Mouse (Mus musculus) ES-CJ7 (cell line): ENCODE measurements around the gene Thsd4.

Experiments
- DNase-seq: peaks from one replicate; pipeline ENCODE4 v3.0.0; 2011; ENCODE audit warnings: low read depth, low spot score

The Thsd4 gene

GRCm38 (mm10) chr9:60082107-60082581 lies 439.7 kb downstream of the Thsd4 start:
- peak; percentile 35 for DNase-seq

- no peak for DNase-seq
Measured at GRCm38 (mm10) chr9:60077761-60078160, 444.1 kb downstream of the Thsd4 start.

DNA sequence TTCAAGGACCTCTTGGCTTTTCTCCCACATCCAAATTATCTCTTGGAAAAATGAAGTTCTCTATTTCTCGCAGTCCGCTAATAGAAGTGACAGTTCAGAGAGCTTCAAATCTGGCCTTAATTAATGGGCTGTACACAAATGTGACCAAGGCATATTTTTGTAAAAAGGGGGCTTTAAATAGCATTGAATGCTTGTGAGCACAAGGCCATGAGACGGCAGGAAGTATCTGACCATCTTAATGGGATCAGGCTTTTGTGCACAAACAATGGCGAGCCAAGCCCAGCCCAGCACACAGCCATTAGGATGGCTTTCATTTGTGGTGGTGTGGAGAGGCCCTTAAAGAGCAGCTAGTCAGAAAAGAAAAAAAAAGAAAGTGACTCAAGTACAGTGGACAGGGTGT lies 445.4 kb downstream of the Thsd4 start:
- no peak for DNase-seq

DNA sequence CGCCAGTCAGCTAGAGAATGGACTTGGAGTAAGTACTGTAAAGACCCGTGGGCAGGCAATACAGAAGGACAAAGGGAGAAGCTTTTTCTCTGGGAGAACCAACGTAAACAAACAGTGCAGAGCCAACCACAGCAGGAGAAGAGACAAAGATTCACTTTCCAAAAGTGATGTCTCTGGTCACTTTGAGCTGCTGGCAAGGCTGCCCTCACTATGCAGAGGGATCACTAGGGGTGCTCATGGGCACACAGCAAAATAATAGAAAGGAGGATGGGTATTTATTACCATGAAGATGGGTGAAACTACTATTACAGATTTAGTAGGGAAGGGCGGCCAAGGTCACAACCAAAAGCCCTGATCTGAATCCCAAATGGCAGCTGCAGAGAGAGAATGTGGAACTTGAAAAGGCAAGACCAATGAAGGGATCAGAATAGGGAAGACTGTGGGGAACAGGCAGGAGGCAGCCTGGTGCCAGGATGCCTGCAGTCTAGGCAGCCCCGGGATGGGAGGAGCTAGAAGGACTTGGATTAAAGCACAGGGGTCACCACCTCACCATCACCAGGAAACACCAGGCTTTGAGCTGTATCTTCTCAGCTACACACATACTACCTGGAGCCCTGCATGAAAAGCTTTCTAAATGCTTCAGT lies 450.1 kb downstream of the Thsd4 start:
- DNase-seq: no peak

- no peak for DNase-seq
Measured at GRCm38 (mm10) chr9:60067241-60067640, 454.6 kb downstream of the Thsd4 start.

DNA sequence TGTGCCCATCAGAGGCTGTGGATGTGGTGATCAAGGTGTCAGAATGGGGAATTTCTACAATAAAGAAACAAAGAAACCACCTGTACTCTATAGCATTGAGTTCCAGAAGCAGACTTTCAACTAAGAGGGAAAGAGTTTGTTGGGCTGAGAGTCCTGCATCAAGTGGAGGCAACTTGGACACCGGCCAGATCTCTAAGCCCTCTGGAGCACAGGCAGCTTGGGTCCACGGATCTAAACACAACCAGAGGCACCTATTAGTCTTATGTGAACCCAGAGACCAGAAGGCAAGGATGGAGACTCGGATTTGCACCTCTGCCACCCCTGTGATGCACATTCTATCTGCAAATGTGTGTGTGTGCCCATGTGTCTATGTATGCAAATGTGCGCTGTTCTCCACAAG lies 456.7 kb downstream of the Thsd4 start:
- no peak for DNase-seq

GRCm38 (mm10) chr9:60063191-60063720 lies 458.6 kb downstream of the Thsd4 start:
- no peak for DNase-seq

DNA sequence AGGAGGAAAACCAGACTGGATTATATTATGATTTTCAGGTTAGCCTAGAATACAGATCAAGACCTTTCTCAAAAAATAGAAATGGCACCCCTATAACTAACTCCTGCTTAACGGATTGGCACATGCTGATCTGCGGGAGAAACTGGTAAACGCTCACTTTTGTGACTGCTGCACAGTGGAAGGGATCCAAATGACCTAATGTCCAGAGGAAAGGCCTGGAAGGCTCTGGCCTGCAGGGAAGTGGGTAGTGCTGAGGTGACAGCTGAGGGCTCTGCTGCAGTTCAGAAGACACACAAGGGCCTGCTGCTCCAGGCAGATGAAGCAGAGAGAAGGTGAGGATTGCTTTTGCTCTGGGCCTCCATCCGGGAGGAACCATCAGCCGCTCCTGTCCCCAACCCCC lies 465.7 kb downstream of the Thsd4 start:
- DNase-seq: no peak

DNA sequence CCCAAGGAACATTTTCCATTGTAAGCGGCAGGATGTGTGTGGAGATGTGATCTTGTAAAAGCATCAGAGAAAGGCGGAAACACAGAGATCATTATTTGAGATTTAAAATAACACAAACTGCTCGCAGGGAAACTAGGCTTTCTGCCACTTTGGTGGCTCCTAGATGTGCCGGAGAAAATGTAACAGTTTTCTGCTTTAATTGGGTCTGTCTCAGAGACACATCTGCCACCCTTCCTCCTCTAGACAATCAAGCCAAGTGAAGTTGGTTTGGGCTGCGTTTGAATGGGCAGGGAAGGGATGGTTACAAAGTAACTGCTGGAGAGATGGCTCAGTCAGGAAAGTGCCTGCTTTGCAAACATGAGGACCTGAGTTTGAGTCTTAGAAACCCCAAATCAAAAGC lies 466.9 kb downstream of the Thsd4 start:
- DNase-seq: no peak

DNA sequence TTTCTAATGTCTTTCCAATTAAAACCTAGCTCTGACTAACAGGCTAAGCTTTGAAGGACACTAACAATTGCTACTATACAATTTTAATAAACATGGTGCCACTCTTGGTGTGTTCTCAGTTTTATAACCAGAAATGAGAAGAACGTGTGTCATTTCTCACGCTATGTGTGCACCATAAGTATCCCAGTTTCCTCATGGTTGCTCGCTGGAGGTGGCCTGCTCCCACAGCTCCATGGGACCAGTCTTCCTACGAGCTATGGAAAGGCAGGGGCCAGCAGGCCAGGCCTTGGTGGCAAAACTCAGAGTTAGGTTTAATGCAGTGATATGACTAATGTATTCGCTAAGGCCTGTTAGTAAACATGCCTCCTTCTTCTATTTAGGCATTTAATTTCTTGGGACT lies 468.7 kb downstream of the Thsd4 start:
- DNase-seq: no peak

DNA sequence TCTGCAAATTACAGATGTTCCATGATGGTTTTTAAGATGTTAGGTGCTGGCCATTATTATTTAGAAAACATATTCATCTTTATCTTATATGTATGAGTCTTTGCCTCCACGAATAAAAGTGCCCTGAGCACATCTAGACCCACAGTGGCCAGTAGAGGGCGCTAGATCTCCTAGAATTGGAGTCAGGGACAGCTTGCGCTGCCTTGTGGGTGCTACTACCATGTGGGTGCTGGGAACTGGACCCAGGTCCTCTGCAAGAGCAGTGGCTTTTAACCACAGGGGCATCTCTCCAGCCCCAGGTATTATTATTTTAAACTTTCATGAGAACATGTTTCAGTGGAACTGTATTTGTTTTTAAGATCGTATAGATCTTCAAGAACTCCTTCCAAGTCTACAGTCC lies 469.4 kb downstream of the Thsd4 start:
- DNase-seq: peak; percentile 35

- DNase-seq: no peak
Measured at GRCm38 (mm10) chr9:60043175-60043574, 478.7 kb downstream of the Thsd4 start.

GRCm38 (mm10) chr9:60034883-60035282 lies 487.0 kb downstream of the Thsd4 start:
- DNase-seq: no peak

DNA sequence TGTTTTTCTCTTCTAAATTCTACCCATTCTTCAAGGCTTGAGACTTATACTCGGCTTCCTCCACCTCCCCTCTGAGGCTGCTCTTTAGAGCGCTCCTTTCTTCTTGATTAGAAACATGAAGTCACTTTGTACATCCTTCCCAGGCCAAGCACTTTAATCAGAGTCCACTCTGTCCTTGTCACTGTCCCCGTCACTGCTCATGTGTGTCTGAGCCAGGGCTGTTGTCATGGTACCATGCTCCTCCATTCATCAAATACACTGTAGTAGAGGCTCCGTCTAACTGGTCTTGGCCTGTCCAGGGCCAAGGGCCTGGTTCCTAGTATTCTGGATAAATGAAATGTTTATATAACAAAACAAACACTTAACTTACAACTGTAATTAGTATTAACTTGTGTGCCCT lies 494.6 kb downstream of the Thsd4 start:
- no peak for DNase-seq

GRCm38 (mm10) chr9:60026795-60027194 lies 495.1 kb downstream of the Thsd4 start:
- DNase-seq: no peak

DNA sequence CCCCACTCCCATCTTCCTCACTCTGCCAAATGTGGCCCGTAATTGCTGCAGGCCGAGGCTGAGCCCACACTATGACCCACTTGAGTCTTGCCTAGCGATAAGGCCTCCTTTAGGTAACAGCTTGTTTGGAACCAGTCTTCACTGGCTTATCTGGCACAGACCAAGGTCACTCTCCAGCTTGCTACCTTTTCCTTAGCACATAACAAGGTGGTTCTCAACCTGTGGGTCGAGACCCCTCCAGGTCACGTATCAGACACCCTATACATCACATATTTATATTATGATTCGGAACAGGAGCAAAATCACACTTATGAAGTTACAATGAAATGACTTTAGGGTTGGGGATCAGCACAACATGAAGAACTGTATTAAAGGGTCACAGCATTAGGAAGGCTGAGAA lies 495.9 kb downstream of the Thsd4 start:
- peak; percentile 20 for DNase-seq

DNA sequence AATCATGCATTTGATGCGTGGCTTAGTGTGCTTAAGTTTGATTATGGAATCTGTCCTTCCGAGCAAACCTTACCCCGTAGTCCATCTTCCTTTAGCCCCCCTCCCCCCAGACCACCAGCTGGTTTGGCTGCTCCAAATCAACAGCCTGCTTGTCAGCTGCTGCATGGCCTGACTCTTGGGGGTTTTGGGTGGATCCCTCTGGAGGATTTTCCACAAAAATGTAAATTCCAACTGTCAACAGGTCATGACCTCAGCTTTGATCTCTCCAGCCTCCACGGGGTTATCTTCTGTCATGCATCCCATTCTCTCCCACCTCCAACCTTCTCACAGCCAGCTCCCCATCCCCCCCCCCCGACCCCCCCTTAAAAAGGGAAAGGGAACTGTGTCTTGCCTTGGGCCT lies 496.9 kb downstream of the Thsd4 start:
- peak; percentile 92 for DNase-seq

GRCm38 (mm10) chr9:60024545-60024944 lies 497.3 kb downstream of the Thsd4 start:
- no peak for DNase-seq

DNA sequence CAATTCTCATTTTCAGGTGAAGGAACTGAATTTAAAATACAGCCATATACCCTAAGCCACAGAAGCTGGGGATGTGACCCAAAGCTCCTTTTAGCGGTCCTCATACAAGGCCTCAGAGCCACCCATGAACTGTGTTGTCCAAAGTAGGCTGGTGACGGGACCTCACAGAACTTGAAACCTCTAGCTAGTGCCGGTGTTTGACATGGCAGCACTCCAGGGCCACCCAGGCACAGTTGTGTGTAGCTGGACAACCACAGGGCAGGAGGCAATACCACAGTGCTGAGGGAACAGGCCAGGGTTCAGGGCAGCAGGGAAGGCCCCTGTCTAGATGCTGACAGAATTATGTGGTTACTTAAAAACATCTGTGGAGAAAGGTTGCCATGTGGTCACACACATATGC lies 499.5 kb downstream of the Thsd4 start:
- DNase-seq: no peak

- DNase-seq: no peak
Measured at GRCm38 (mm10) chr9:60020444-60020843, 501.4 kb downstream of the Thsd4 start.

DNA sequence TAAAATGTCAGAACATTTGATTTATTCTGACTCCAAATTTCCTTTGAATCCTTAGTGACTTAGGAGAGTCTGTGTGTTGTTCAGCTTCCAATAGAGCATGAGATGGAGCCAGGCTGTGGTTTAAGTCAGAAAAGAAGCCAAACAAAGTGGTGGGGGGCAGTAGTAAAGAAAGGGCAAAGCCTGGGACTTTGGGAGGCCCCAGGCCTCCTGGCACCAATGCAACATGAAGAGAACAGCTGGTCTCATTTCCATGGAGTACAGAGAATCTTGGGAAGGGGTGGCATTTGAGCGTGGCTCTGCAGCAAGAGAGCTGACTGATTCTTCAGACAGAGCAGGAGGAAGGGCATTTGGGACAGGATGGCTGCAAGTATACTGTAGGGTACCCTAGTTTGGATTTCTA lies 511.6 kb downstream of the Thsd4 start:
- DNase-seq: no peak

DNA sequence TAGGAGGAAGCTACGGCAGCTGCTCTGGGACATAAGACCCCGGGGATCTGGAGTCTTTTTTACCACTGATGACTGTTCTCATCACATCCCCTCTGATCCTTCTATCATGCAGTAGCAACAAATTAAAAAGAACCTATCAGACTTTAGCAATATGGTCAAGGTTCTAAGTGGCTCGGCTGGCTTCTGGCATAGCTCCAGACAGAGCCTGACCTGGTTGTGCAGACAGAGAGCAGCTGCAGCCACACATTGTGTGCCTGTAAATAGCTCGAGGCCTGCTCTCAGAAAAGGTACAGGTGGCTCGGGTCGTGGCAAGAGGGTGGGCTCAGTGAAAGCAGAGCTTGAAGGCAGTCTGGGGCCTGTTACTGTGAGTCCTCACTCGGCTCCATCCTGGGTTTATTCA lies 512.9 kb downstream of the Thsd4 start:
- no peak for DNase-seq

GRCm38 (mm10) chr9:60002323-60002722 lies 519.5 kb downstream of the Thsd4 start:
- no peak for DNase-seq

DNA sequence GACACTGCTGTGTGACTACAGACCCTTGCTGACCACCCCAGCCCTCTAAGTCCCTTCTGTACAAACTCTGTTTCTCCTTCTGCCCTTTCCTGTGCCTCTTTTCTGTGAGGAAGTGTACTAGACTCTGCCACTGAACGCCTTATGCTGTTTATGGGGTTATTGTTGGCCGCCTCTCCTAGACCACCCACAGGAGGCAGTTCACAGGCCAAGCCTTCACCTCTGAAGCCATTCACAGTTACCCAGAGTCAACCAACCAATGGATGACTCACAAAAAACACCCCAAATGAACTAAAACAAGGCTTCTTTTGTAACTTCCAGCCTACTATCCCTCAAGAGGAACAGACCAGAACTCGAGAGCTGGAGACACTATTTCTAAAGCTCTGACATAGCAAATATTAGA lies 520.4 kb downstream of the Thsd4 start:
- DNase-seq: no peak
